Mouse (Mus musculus) liver, embryonic 14.5 days (tissue): ENCODE data around the gene S100a14.

Experiments used
- CTCF ChIP-seq: IDR thresholded peaks from 2 replicates; pipeline ENCODE4 v1.5.1; 2016; ENCODE audit warnings: antibody characterized with exemption, low read depth, control low read depth
- EP300 ChIP-seq: IDR thresholded peaks from 2 replicates; pipeline ENCODE4 v1.6.1; 2016; ENCODE audit warnings: antibody characterized with exemption, low read depth

DNA sequence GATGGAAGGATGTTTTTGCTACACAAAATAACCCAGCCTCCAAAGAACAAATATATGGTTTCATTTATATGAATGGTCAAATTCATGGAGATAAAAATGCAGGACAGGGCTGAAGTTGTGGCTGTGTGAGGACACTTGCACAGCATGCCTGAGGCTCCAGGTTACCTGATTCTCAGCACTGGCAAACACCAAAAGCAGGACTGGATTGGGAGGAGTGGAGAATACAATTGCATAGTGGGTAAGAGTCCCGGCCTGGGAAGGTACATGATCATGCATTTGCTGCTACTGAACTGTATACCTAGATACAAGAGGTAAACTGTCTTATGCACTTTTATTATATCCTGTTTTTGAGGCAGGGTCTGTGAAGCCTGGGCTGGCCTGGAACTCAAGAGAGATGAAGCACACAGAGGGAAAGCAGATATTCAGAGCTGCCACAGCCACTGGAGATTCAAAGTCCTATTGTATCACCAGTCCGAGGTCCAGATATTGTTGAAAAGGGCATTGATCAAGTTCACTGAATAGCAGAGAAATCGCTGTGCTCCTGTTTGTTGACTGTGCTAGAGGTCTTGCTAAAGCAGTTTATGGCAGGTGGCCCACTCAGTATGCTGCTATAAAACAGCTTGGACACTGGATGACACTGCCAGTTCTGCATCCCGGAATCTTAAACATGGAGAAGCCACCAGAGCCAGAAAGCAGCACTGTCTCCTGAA is 32.7 kb upstream of the S100a14 start:
- TF ChIP-seq CTCF = no peak
- no peak for TF ChIP-seq EP300
